Mouse (Mus musculus): ENCODE measurements around the gene Calm1. TPM values are rescaled to one million over a fixed set of nuclear protein-coding genes. Genes with fewer than 3 reads are reported as not detected.
"Not testable (repeated sequence)": the region's sequence is repeated elsewhere in the genome, so short reads cannot be mapped to it uniquely, and the experiment has no call there.

Calm1 gene
- polyA plus RNA-seq, 1 experiment: 991 TPM

DNA sequence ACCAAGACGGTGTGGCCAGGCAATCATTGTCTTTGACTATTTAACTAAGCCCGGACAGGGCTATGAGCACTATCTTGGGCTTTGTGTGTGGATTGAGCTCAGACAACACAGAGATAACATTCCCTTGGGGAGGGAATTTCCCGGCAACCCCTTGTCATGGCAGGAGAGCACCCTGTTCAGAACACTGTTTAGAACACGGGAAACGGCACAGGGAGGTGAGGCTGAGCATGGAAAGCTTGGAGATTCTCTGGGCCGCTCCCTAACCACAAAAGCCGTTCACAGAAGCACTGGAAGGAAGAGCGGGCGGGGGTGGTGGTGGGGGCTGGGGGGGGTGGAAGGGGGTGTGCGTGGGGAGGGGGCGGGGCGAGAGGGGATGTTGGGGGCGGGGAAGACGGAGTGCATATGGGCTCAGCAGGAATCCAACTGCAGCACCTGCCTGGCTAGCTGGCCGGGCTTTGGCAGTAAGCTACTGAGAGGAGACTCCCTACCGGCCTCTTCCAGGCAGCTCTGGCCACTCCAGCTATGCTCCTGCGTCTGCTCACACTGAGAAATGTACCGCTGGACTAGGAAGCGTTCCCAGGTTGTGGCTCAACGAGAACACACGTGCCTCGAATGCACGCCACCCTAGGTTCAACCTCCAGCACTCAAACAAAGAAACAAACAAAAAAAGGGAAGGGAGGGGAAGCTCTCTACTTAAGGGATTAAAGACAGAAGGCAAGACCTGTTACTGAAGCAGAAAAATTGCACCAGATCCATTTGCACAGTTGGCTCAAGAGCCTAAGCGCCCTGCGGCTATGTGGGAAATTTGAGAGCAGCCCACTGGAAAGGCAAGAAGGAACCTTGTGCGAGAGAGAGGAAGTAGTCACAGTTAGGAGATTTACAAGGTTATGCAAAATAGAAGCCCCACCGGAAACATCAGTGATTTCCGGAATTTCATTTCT, 31.0 kb upstream of the Calm1 start:
- H3K27me3 ChIP-seq (ENCODE audit: control insufficient read depth, insufficient read depth, low read length): no peaks in the 10 kb centered on the region
- H3K4me3 ChIP-seq (replicated peaks; ENCODE audit: insufficient read depth, low read depth, low read length): peak overlapping the region; percentile 36
- H3K27ac ChIP-seq (ENCODE audit: insufficient read depth, low read length): peak overlapping the region; percentile 98
- WGBS: 4% methylated on average over 25 of the region's 28 CpGs
- TF ChIP-seq POLR2A (IDR thresholded peaks at IDR 0.05; ENCODE audit: borderline replicate concordance, insufficient read depth, low read length) (peak; percentile 27; the same call in 1 of the 2 replicates), CTCF (IDR thresholded peaks at IDR 0.05; ENCODE audit: borderline replicate concordance, insufficient read depth, low read depth, low read length) (no peak)
- DNase-seq: peak; percentile 84 to 87
- peaks cover 9% of the 10 kb centered on the region; the same call in 1 of the 2 replicates for H3K4me1 ChIP-seq (ENCODE audit: control insufficient read depth, insufficient read depth, low read length)

DNA sequence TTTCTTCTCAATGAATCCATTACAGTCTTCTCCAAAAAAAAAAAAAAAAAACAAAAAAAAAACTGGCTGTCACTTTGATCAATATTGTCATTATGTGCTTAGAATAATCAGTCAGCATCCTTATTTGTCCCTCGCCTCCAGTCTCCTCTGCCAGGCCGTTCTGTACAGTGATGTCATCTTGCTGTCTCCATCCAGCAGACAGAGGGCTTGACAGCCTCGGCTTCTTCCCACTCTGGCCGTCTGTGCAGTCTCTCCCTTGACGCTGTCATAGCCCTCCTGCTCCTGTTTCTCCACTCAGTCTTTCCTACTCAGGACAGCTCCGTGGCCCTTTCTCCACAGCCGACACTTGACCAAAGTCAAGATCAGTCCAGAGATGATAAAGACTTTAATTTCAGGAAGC, 26.8 kb upstream of the Calm1 start:
- no peak for DNase-seq
- TF ChIP-seq CTCF (IDR thresholded peaks at IDR 0.05; ENCODE audit: borderline replicate concordance, insufficient read depth, low read depth, low read length) (no peak), POLR2A (IDR thresholded peaks at IDR 0.05; ENCODE audit: borderline replicate concordance, insufficient read depth, low read length) (no peak)
- Histone ChIP-seq H3K4me1 (ENCODE audit: control insufficient read depth, insufficient read depth, low read length) (peaks cover 9% of the 10 kb centered on the region; the same call in 1 of the 2 replicates), H3K27me3 (ENCODE audit: control insufficient read depth, insufficient read depth, low read length) (no peaks in the 10 kb centered on the region), H3K27ac (ENCODE audit: insufficient read depth, low read length) (no peak overlapping the region), H3K4me3 (replicated peaks; ENCODE audit: insufficient read depth, low read depth, low read length) (no peak overlapping the region)
- WGBS: 31% methylated on average over 7 of the region's 7 CpGs

DNA sequence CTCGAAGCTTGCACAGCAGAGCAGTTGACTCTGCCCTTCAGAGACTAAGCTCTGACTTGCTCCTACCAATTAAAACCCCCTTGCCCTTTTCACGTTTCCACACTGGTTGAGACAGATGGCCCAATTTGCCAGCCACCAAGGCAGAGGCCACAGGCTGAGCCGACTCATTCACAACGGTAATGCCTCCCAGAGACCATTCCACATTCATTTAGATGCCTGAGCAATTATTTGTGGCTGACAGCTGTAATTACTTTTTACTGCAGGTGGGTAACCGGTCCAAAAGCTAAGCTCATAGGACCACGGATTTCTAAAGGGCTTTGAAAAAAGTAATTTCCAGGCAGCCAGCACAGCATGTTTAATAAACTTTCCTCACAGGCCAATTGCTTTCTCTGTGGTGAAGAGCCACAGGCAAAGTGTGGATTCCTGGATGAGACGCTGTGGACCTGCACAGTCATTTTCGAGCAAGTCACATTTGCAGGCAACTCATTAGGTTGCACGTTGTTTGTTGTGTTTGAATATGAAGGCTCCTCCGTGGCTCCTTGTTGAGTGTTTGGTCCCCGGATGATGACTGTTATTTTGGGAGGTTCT, 22.7 kb upstream of the Calm1 start:
- Histone ChIP-seq H3K27ac (ENCODE audit: insufficient read depth, low read length) (no peak overlapping the region), H3K4me1 (ENCODE audit: control insufficient read depth, insufficient read depth, low read length) (no peaks in the 10 kb centered on the region), H3K27me3 (ENCODE audit: control insufficient read depth, insufficient read depth, low read length) (no peaks in the 10 kb centered on the region), H3K4me3 (replicated peaks; ENCODE audit: insufficient read depth, low read depth, low read length) (no peak overlapping the region)
- WGBS: 51% methylated on average over 11 of the region's 11 CpGs
- DNase-seq: no peak
- no peak for TF ChIP-seq POLR2A (IDR thresholded peaks at IDR 0.05; ENCODE audit: borderline replicate concordance, insufficient read depth, low read length)
- TF ChIP-seq CTCF (IDR thresholded peaks at IDR 0.05; ENCODE audit: borderline replicate concordance, insufficient read depth, low read depth, low read length): no peak

DNA sequence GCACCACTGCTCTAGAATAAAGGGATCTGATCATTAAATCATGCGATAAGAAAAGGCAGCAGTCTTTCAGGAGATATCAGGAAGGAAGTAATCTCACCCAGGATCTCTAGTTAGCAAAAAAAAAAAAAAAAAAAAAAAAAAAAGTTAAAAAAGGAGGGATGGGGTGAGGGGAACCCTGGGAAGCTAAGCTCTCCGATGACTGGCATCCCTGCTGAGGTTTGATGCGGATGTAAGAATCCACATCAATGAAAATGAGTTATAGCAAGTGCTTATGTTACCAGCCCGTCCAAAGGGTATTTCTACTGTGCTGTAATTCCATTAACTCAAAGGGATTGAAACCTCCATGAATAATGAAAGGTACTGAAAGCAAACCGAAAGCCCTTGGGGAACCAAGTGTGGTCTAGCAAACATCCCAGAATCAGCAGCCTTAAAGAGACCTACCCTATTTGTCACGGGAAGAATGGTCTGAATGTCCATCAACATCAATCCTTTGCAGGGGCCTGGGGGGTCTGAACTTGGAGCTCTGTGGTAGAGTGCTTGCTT, 20.3 kb upstream of the Calm1 start:
- 69% methylated on average over 6 of the region's 6 CpGs for WGBS
- no peak for DNase-seq
- no peak overlapping the region for H3K4me3 ChIP-seq (replicated peaks; ENCODE audit: insufficient read depth, low read depth, low read length)

DNA sequence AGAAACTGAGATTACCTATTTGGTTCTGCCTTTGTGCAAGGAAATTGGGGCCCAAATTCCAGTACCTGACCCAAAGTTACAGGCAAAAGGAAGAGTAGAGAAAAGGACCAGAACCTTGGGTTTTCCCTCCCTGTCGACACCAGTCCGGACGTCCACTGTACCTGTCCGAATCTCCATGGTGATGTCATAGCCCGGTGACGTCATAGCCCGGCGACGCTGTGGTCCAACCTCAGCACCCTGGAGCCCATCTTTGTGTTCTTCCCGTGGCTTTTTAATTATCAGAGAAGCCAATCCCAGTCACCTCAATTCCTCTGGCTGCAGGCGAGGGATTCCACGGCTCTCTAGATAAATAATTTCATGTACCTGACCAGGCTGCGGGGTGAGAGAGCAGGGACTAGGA, 18.4 kb upstream of the Calm1 start:
- Histone ChIP-seq H3K27me3 (ENCODE audit: control insufficient read depth, insufficient read depth, low read length) (no peaks in the 10 kb centered on the region), H3K4me1 (ENCODE audit: control insufficient read depth, insufficient read depth, low read length) (no peaks in the 10 kb centered on the region; the same call in 1 of the 2 replicates), H3K4me3 (replicated peaks; ENCODE audit: insufficient read depth, low read depth, low read length) (no peak overlapping the region), H3K27ac (ENCODE audit: insufficient read depth, low read length) (no peak overlapping the region)
- TF ChIP-seq POLR2A (IDR thresholded peaks at IDR 0.05; ENCODE audit: borderline replicate concordance, insufficient read depth, low read length): no peak
- no peak for TF ChIP-seq CTCF (IDR thresholded peaks at IDR 0.05; ENCODE audit: borderline replicate concordance, insufficient read depth, low read depth, low read length)
- no peak for DNase-seq
- WGBS: 93% methylated on average over 13 of the region's 13 CpGs

More for the DNA sequence above, 20.3 kb upstream of the Calm1 start:
- Histone ChIP-seq H3K4me1 (ENCODE audit: control insufficient read depth, insufficient read depth, low read length) (no peaks in the 10 kb centered on the region), H3K27ac (ENCODE audit: insufficient read depth, low read length) (no peak overlapping the region), H3K27me3 (ENCODE audit: control insufficient read depth, insufficient read depth, low read length) (no peaks in the 10 kb centered on the region)
- no peak for TF ChIP-seq CTCF (IDR thresholded peaks at IDR 0.05; ENCODE audit: borderline replicate concordance, insufficient read depth, low read depth, low read length)
- no peak for TF ChIP-seq POLR2A (IDR thresholded peaks at IDR 0.05; ENCODE audit: borderline replicate concordance, insufficient read depth, low read length)

DNA sequence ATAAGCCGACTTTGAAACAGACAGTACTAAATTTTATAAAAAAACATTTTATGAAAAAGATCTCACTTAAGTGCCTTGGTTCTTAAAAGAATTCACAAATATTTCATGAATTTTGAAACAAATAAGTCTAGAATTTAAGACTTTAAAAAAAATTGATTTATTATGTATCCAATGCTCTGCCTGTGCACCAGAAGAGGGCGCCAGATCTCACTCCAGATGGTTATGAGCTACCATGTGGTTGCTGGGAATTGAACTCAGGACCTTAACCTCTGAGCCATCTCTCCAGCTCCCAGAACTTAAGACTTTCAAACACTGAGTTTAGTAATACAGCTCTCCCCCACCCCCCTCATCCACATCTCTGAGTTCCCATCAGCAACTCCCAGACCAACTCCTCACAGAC, 16.6 kb upstream of the Calm1 start:
- WGBS: 87% methylated on average over 2 of the region's 2 CpGs
- Histone ChIP-seq H3K4me1 (ENCODE audit: control insufficient read depth, insufficient read depth, low read length) (no peaks in the 10 kb centered on the region; the same call in 1 of the 2 replicates), H3K27ac (ENCODE audit: insufficient read depth, low read length) (no peak overlapping the region), H3K4me3 (replicated peaks; ENCODE audit: insufficient read depth, low read depth, low read length) (no peak overlapping the region), H3K27me3 (ENCODE audit: control insufficient read depth, insufficient read depth, low read length) (no peaks in the 10 kb centered on the region)
- DNase-seq: no peak
- TF ChIP-seq CTCF (IDR thresholded peaks at IDR 0.05; ENCODE audit: borderline replicate concordance, insufficient read depth, low read depth, low read length) (no peak), POLR2A (IDR thresholded peaks at IDR 0.05; ENCODE audit: borderline replicate concordance, insufficient read depth, low read length) (no peak)

DNA sequence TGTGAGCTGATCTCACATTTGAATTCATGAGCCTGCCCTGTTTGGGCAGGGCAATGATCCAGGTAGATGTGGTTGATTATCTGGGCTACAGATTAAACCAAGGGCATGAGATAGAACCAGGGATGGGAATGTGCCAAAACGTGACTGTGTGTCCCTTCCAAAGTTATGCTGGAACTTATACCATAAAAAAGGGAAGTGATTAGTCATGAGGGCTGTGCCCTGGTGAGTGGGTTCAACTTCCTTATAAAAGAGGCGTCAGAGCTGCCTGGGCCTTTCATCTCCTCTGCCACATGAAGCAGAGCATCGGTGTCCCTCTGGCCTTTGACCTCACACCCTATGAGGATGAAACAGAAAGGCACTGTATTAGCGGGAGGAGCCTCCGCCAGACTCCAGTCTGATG, 15.3 kb upstream of the Calm1 start:
- H3K4me1 ChIP-seq (ENCODE audit: control insufficient read depth, insufficient read depth, low read length): no peaks in the 10 kb centered on the region; the same call in 1 of the 2 replicates
- no peak for DNase-seq
- no peaks in the 10 kb centered on the region for H3K27me3 ChIP-seq (ENCODE audit: control insufficient read depth, insufficient read depth, low read length)
- TF ChIP-seq CTCF (IDR thresholded peaks at IDR 0.05; ENCODE audit: borderline replicate concordance, insufficient read depth, low read depth, low read length) (no peak), POLR2A (IDR thresholded peaks at IDR 0.05; ENCODE audit: borderline replicate concordance, insufficient read depth, low read length) (no peak)
- H3K4me3 ChIP-seq (replicated peaks; ENCODE audit: insufficient read depth, low read depth, low read length): no peak overlapping the region
- H3K27ac ChIP-seq (ENCODE audit: insufficient read depth, low read length): no peak overlapping the region
- 79% methylated on average over 5 of the region's 5 CpGs for WGBS

DNA sequence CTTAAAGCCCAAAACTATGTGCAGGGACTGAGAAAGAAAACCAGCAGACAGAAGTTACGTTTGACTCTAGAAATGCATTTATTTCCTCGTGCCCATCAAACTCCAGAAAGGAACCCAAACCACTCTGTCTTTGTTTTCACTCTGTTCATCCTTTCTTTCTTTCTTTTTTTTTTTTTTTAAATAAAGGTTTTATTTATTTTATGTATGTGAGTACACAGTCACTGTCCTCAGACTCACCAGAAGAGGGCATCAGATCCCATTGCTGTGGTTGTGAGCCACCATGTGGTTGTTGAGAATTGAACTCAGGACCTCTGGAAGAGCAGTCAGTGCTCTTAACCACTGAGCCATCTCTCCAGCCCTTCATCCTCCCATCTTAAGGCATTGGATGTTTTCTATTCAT, 14.3 kb upstream of the Calm1 start:
- H3K4me1 ChIP-seq (ENCODE audit: control insufficient read depth, insufficient read depth, low read length); H3K4me3 ChIP-seq (replicated peaks; ENCODE audit: insufficient read depth, low read depth, low read length); H3K27me3 ChIP-seq (ENCODE audit: control insufficient read depth, insufficient read depth, low read length); DNase-seq; H3K27ac ChIP-seq (ENCODE audit: insufficient read depth, low read length): not testable (repeated sequence)
- WGBS: 84% methylated on average over 2 of the region's 2 CpGs

All from cerebellum, adult 2 months (tissue).